Mouse (Mus musculus) skeletal muscle tissue, adult 2 months (tissue): ENCODE measurements around the gene Slc45a1.
"Not testable (repeated sequence)": the region's sequence is repeated elsewhere in the genome, so short reads cannot be mapped to it uniquely, and the experiment has no call there.

Source experiments
- DNase-seq: peaks from one replicate; pipeline ENCODE4 v3.0.0-alpha.2; 2012; ENCODE audit warnings: low read depth, low spot score

Slc45a1 gene

DNA sequence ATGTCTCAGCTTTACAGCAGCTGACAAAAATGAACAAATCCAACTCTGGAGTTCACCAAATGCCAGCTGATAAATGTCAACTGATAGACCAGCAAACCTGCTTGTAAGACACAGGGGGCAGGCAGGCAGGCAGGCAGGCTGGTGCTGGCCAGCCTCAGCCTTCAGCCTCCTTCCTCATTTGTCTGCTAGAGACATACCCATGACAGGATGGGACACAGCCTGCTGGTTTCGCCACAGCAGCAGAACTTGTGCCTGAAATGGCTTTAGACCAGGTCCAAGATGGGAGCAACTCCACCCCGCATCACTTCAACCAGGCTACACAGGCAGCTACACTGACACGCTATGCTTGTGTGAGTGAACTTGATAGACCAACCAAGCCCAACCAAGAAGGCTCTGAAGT is 46.2 kb downstream of the Slc45a1 start:
- no peak for DNase-seq

DNA sequence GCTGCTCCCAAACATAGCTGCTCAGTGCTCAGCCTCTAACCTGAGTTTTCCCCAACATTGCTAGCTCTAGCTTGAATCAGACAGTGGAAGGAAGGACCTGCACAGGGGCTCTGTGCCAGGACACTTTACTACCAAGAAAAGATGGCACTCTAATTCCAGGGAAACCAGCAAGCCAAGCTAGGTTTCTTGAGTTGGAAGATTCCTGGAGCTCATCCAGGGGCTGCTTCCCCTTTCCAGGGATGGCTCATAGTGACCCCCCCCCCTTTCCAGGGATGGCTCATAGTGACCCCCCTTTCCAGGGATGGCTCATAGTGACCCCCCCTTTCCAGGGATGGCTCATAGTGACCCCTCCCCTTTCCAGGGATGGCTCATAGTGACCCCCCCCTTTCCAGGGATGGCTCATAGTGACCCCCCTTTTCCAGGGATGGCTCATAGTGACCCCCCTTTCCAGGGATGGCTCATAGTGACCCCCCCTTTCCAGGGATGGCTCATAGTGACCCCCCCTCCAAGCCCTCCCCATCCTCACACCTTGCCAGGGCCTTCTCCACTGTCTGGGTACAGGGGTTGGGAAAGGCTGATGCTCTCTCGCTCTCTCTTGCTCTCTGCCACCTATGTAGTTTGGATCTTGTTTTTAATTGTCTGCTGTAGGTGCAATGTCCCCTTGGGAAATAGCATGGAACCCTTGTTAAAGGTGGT is 48.5 kb downstream of the Slc45a1 start:
- no peak for DNase-seq

DNA sequence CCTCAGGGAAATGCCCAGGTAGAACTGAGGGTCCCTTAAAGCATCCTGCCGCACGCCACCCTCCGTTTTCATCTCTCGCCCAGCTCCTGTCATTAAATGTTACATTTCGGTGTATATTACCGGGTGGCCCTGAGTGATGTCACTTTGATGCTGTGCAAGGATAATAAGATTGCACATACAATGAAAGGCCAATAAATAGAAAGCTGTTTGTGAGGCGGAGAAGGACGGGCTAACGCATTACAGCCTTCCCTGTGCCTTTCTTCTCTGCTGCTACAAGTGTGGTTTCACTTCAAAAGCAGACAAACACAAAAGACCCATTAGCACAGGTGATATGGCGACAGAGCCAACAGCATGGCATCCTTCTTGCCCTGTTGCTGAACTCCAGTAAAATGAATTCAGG is 50.5 kb downstream of the Slc45a1 start:
- no peak for DNase-seq

DNA sequence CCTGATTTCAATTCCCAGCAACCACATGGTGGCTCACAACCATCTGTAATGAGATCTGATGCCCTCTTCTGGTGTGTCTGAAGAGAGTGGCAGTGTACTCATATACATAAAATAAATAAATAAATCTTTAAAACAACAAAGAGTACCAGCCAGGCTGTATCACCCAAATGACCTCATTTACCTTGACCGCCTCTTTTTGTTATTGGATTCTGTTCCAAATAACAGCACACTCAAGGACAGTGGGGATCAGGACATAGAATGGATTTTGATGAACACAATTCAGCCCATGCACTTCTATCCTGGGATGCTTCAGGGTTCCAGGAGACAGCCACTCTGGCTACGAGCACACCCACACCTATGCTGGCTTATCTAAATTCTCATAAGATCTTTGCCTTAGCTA is 51.5 kb downstream of the Slc45a1 start:
- DNase-seq, result not testable (repeated sequence)

DNA sequence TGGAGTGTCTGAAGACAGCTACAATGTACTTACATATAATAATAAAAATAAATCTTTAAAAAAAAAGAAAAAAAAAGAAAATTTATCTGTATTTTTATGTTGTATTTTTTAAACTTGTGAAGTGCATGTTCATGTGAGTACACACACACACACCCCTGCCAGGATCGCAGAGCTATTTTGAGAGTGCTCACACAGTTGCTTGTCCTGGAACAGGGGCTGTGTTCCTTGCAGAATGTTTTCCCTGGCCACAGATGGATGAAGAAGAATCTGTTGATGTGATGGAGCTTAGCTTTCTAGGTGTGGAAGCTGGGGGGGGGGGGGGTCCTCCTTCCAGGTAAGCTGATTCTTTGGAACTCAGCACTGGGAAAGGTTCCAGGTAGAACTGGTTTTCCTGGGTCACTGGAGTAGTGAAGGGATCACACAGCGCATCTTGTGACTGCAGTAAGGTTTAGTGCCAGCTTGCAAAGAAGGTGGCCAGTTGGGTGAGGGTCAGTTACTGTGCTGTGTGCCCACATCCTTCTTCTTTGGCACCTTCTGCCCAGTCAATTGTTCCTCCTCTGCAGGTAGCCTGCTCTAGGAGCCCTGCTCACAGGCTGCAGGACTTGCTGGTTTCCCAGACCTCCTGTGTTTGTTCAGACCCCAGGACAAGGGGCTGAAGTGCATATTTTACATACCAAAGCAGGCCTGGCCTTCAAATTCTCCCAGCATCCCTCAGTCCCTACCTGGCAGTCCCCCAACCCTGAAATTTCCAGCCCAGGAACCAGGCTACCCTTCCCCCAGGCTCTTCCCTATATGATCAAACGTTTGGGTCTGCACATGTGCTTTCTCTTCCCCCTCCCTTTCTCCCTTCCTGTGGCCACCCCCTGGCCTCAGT is 52.6 kb downstream of the Slc45a1 start:
- no peak for DNase-seq

DNA sequence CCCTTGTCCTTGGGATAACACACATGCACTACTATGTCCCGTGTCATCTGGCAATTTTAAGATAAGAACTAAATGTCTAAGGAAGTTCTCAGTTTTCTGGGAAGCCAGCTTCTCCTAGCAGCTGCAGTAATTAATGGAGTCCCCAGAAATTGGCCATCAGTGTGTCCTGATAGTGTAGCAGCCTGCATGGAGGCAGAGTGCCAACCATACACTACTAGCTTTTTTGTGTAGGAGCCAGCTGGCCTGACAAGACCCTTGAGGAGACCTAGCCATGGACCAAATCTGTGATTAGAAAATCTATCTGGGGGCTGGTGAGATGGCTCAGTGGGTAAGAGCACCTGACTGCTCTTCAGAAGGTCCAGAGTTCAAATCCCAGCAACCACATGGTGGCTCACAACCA is 53.3 kb downstream of the Slc45a1 start:
- no peak for DNase-seq

DNA sequence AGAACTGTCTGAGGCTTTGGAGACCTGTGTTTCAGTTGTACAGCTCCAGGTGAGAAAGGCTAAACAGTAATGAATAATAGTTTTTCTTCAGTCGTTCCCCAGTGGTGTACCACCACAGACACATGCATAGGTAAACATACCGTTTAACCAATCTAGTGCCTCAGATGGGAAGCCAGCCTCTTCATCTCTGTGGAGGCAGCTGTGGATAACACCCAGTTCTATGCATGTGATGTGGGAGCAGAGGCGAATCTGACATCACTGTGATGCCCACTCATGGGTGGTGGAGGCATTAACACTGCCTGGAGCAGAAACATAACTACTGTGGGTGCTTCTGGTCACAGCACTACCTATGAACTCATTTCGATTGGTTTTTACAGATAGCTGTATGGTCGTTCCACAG is 56.0 kb downstream of the Slc45a1 start:
- DNase-seq, result no peak

DNA sequence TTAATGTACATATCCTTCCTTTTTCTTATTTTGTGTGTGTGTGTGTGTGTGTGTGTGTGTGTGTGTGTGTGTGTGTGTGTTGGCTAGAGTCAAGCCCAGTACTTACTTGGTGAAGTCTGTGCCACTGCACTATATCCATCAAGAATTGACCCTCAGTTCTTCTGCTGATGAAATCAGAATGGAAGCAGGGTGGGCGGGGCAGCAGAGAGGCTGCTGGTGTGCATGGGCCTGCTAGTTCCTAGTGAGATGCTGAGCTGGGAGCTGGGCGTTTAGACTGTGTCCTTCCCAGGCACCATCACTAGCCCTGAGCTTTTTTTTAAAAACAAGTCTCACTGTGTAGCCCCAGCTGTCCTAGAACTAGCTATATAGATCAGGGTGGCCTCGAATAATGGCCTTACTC is 56.9 kb downstream of the Slc45a1 start:
- no peak for DNase-seq

DNA sequence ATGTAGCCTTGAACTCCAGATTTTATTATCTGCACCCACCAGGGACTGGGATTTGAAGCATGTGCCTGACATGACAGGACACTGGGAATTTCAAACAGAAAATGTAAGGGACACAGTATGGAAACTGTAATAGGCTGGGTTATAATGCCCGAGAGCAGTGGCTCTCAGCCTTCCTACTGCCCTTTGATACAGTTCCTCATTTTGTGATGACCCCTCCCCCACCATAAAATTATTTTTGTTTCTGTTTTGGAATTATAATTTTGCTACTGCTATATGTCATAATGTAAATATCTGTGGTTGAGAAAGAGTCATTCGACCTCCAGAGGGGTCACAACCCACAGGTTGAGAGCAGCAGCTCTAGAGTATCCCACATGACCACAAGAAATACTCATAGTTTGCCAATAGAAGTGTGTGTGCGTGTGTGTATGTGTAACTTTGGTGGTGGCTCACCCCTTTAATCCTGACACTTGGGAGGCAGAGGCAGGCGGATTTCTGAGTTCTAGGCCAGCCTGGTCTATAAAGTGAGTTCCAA is 57.6 kb downstream of the Slc45a1 start:
- no peak for DNase-seq

DNA sequence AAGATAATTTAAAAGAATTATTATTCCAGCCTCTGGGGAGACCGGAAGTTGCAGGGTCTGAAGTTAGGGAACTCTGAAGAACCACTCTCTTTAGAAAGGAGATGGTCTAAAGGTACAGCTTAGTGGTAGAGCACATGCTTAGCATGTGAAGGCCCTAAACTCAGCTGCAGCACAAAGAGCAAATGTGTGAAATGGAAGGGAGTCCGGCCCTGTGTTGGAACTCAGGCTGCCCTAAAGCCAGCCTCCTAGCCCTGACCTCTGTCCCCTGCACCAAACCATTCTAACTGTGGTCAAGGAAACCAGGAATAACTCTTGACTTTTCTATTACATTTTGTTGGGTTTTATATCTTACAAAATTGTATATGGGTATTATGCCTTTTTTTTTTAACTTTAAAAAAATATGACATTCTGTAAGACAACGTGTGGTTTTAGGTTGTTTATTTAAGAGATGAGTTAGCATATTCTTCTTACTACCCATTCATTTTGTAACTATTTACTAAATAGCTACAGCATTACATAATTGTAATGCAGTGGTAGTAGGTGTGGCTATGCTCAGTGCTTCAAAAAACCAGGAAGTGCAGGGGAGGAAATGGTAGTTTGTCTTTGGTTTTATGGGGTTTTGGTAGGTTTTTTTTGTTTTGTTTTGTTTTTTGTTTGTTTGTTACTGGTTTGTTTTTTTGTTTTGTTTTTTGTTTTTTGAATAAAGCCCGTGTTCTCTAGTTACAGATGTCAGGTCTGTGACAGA is 58.3 kb downstream of the Slc45a1 start:
- DNase-seq, result no peak

DNA sequence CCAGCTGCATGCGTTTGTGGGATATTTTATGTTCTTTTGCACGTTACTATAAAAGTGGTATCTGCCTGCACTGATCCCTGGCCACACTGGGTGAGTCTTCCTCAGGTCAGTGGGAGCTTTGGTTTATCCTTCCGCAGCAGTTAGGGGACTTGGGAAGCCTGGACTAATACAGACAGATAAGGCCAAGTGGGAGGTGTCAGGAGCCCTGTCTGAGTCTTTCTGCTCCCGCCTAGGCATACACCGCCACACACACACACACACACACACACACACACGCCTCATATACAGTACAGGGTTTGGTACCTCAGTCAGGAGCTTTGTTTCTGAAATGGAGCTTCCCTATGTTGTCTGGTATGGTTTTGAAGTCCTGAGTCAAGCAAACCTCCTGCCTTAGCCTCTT is 59.9 kb downstream of the Slc45a1 start:
- DNase-seq, result no peak

DNA sequence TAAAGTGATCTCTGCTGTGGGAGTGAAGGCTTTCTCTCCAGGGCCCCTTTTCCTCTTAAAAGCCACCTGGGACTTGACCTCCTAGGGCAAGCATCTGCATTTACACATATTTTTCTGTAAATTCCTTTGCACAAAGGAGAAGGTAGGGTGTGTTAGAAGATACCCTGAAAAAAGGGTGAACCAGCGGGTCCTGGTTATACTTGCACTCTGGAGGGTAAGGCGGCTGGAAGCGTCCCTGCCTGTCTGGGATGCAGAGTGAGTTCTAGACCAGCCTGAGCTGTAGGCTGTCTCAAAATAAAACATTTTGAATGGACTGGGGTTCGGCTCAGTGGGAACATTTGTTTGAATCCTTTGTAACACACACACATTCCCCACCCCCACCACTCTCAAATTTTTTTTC is 60.4 kb downstream of the Slc45a1 start:
- DNase-seq, result no peak

DNA sequence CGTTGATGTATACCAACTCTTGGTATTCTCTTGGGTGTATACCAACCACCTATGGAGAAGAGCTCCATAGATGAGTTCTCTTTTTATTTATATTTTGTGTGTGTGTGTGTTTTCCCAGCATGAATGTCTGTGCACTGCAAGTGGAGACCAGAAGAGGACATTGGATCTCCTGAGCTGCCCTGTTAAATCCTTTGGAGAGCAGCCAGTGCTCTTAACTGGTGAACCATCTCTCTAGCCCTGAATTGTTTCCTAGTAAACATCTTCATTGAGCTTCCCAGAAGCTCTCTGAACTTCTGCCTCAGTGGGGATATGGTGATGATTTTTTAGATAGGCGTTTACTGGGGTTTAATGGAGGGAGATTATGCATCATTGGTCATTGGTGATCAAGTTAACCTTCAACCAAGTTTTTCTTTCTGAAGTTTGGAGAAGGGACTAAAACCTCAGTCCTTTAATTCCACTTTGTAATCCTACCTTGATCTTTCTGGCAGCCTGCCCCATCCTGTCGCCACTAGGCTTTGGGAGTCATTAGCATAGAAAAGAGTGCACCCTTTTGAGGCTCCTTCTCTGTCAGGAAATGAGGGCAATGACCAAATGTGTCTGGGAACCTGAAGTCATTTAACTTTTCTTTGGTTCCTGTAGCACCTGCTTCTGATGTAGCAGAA is 61.2 kb downstream of the Slc45a1 start:
- DNase-seq, result no peak

DNA sequence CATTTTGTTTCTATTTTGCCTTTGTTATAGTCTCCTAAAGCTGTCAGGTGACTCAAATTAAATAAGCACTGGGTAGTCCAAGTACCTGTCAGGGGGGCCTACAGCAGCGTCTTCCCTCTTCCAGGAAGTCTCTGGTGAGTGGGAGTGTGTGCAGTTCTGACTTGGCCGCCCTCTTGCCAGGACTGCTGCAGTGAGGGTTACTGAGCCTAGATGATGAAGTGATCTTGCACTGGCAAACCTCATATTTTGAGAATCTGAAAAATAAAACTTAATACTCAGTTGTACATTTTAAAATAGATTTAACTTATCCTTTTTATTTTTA is 63.7 kb downstream of the Slc45a1 start:
- no peak for DNase-seq

DNA sequence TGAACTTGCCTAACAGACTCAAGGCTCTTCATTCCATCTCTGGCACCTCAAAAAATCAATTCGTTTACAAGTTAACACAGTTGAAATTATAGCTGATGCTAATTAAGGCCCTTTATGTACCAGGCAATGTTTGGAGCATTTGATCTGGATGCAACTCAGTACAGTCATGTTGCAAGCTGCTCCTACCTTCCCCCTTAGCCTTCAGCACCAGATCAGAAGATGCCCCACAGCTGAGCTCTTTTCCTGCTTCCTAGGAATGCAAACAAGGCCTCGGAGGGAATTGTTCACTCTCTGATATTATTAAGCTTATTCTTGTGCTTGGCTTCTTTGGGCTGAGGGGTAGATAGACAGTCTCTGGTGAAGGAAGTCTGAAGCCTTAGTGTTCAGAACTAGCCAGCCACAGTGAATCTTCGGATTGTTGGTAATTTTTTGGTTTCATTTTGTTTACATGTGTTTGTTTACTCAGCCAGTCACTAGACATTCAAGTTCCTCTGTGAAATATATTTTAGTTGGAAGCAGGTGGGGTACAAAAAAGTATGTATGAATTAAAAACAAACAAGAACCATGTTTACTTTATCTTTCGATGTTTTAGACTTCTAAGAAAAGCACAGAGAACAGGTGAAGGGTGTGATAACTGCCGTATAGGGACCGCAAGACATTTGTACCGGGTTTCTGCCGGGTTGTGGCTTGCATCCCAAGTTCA is 64.2 kb downstream of the Slc45a1 start:
- no peak for DNase-seq

DNA sequence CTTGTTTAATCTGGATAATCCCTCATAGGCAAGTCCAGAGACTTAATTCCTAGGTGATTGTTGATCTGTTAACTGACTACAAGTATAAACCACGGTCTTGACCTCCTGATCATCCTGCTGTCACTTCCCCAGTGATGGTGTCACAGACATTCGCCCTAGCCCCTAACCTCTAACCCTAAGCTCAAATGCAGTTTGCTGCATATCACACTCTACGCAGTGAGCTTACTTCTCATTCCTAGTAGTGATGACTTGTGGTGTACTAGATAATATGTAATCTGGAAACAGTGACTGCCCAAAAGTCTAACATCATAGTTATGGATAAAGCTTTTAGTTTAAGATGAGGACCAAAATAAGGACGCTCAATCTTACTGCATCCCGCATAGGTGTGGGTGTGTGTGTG is 65.7 kb downstream of the Slc45a1 start:
- DNase-seq, result no peak

DNA sequence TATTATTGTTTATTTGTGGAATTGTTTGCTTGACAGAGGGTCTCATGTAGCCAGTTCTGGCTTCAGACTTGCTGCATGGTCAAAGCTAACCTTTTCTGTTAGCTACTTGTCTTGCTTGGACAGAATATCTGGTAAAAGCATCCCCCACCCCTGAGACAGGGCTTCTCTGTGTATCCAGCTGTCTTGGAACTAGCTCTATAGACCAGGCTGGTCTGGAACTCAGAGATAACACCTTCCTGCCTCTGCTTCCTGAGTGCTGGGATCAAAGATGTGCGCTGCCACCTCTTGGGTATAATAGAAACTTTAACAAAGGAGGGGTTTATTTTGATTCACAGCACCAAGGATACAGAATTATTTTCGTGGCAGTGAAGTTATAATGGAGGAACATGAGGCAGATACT is 66.2 kb downstream of the Slc45a1 start:
- no peak for DNase-seq

DNA sequence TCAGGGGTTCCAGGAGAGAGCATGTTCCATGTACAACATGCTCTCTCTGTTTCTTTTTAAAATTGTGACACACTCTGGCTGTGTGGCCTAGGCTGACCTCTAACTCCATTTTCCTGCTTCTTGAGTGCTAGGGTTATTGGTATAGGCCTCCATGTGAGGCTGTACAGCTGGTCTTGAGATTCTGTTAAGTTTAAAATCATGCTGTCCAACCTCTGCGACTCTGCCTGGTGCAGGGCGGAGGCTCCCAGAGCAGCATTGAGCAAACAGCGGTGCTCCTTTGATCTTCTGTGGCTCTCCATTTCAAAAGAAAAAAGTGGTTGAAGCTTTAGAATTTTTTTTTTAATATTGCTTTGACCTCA is 68.2 kb downstream of the Slc45a1 start:
- DNase-seq, result no peak

DNA sequence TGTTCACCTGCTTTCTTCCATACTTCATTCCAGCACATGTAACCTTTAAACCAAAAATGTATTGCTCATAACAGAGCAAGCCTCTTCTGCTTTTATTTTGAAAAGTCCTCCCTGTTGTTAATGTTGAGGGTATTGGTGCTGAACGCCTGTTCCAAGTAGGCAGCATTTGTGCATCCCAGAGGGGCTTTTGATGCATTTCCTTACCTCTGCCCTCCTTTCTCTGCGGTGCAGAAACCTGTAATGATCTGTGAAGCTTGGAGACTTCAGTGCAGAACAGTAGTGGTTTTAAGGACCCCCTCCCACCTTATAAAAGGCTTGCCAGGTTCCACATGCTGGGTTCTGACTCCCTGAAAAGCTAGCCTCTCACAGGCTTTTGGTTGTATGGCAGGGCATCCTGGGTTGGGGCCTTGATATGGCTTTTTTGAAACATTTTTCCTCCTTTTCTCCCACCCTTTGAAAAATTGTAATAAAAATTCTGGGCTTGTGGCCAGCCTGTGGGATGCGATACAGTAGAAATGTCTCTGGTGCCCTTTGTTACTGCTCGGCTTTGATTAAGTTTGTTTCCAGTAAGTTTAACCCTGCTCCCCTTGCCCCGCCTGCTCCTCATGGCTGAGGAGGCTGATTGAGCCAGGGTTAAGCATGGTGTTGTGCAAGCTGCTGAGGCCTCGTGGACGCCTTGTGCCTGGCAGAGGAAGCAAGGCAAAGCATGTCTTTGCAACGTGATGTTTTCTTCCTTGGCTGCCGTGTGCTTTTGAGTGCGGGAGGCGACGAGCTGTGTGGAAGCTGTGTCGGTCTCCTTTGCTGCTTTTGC is 68.8 kb downstream of the Slc45a1 start:
- peak; percentile 98 for DNase-seq

DNA sequence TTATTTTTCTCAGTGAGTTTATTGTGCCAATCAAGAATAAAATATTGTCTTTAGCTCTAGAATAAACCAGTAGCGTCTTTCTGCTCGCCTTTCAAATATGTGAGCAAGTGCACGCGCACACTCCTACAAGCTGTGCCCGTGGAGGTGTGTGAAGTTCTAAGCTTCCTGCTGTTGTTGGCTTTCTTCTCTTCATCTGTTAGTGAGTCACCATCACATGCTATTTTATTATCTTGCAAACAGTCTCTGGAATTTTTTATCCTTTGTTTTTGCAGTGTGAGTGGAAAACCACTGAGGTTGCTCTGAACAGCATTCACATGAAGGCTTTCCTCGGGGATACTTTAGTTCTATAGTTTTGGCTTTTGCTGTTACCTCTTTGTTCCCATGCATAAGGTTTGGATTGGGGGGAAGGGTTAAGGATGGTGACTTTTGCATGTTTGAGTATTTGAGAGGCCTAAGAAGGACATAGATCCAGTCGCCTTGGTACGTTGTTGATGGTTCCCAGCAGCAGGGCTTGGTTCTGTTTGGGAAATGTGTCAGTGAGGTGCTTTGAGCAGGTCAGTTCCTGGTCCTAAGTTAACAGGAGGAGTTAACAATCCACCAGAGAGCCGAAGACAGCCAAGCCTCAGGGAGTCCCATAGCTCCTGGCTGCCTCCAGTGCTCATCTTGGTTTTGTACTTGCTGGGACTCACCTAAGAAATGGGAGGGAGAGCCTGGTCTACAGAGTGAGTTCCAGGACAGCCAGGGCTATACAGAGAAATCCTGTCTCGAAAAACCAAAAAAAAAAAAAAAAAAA is 69.8 kb downstream of the Slc45a1 start:
- DNase-seq, result no peak
